Mouse (Mus musculus) cerebellum, adult 2 months (tissue): ENCODE measurements around the gene Efna3. TPM values are rescaled to one million over a fixed set of nuclear protein-coding genes. Genes with fewer than 3 reads are reported as not detected.
A peak's percentile ranks its signal among the peaks of the same experiment; 100 is the strongest.

Source experiments
- DNase-seq, 2 experiments: peaks; one replicate each; pipeline ENCODE4 v3.0.0; 2021
- H3K27ac ChIP-seq: fragments of 200-500 bp; 2 replicates; pipeline ENCODE4 v1.5.1; 2012; ENCODE audit warnings: low read length, control low read depth, inconsistent platforms; ENCODE audit not compliant: insufficient read depth
- H3K27me3 ChIP-seq: fragments of 200-500 bp; 2 replicates; pipeline ENCODE4 v1.6.1; 2012; ENCODE audit warnings: inconsistent platforms, mild to moderate bottlenecking, low read length, moderate library complexity; ENCODE audit not compliant: control insufficient read depth, insufficient read depth
- H3K4me1 ChIP-seq: fragments of 200-500 bp; 2 replicates; pipeline ENCODE4 v1.6.1; 2011; ENCODE audit warnings: low read length; ENCODE audit not compliant: control insufficient read depth, insufficient read depth
- H3K4me3 ChIP-seq: fragments of 200-500 bp; replicated peaks from 2 replicates; pipeline ENCODE3; 2011; ENCODE audit warnings: mild to moderate bottlenecking, low read depth, low read length, control low read depth; ENCODE audit not compliant: insufficient read depth
- CTCF ChIP-seq: fragments of 200-500 bp; IDR thresholded peaks from 2 replicates; pipeline ENCODE4 v1.5.1; 2011; ENCODE audit warnings: low read depth, mild to moderate bottlenecking, control low read depth, low read length, moderate library complexity, borderline replicate concordance; ENCODE audit not compliant: insufficient read depth
- POLR2A ChIP-seq: fragments of 200-500 bp; IDR thresholded peaks from 2 replicates; pipeline ENCODE4 v1.6.1; 2011; ENCODE audit warnings: low read length, control low read depth, borderline replicate concordance; ENCODE audit not compliant: insufficient read depth
- WGBS: fragments of 180-500 bp; shearing (Covaris S2); methylation state at CpG from one replicate; pipeline ENCODE4 v1.1.7; 2018; 5-methylcytosine and 5-hydroxymethylcytosine counted together
- polyA plus RNA-seq: library from polyadenylated mRNA; depleted of rRNA; stranded (reverse); fragments of >200 nt; gene quantifications from 2 replicates; pipeline ENCODE4 v1.2.3, GENCODE M21; 2012

Gene Efna3
- polyA plus RNA-seq, 1 experiment: 37.0 TPM

- 67% methylated on average over 6 of the region's 6 CpGs for WGBS
- Histone ChIP-seq H3K4me1 (peaks cover 13% of the 10 kb centered on the region), H3K27me3 (peaks cover 6% of the 10 kb centered on the region; the same call in 1 of the 2 replicates), H3K27ac (no peak overlapping the region), H3K4me3 (no peak overlapping the region)
- TF ChIP-seq CTCF: no peak
- DNase-seq: no peak
Measured at GRCm38 (mm10) chr3:89317246-89317645, 5.5 kb downstream of the Efna3 start.

DNA sequence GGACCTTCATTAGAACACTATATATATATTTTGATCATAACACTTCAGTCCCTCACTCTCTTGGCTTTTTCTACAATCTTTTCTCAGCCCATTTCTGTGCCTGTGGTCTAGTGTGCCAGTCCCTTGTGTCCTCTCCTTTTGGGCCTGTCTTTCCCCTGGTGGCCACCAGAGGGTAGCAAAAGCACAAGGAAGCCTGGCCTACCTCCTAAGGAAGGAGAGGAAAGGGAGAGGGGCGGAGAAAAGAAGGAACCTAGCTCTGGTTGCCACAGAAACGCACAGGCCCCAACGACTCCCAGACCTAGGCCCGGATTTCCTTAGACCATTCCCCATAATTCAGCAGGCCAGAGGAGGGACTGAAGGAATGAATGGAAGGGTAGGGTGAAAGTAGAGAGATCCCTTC is 5.9 kb downstream of the Efna3 start:
- TF ChIP-seq CTCF (peak; percentile 87), POLR2A (no peak)
- WGBS: 4% methylated on average over 4 of the region's 4 CpGs
- H3K27ac ChIP-seq: no peak overlapping the region
- peaks cover 12% of the 10 kb centered on the region for H3K4me1 ChIP-seq
- DNase-seq: peak; percentile 83 to 89
- H3K4me3 ChIP-seq: no peak overlapping the region
- H3K27me3 ChIP-seq: peaks cover 6% of the 10 kb centered on the region; the same call in 1 of the 2 replicates

- H3K4me3 ChIP-seq: peak overlapping the region; percentile 13
- peak in 1 of 2 experiments; percentile 37 for DNase-seq
- no peak for TF ChIP-seq CTCF
- no peak for TF ChIP-seq POLR2A
- peaks cover 5% of the 10 kb centered on the region; the same call in 1 of the 2 replicates for H3K27me3 ChIP-seq
- WGBS: 14% methylated on average over 40 of the region's 40 CpGs
- H3K27ac ChIP-seq: no peak overlapping the region
- peaks cover 8% of the 10 kb centered on the region for H3K4me1 ChIP-seq
Measured at GRCm38 (mm10) chr3:89315930-89316831, 6.6 kb downstream of the Efna3 start.

DNA sequence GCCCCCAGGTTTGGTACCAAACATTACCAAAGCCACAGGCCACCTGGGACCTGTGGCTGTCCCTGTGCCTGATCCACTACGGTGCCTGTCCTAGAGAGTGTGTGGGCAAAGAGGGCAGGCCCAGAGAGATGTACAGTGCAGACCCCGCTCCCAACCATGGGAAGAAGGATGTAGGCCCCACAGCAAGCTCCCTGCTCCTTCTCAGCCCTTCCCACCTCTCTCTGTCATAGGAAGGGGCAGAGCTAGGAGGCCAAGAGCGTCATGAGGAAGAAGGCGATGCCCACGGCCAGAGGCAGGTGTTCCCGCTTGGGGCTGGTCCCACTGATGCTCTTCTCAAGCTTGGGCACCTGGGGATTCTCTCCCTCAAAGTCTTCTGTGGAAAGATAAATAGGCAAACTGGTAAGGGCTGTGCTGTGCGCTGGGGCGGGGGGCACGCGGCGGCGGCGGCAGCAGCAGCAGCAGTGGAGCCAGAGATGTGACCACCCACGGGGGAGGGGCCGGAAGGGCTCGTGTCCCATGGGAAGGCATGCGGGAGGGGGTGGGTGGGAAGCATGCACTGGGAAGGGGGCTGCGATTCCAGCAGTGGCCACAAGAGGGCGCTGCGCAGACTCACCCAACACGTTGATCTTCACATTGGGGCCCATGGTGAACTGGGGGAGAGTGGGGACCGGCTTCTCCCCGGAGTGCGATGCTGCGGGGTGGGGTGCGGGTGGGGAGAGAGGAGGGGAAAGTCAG is 7.4 kb downstream of the Efna3 start:
- TF ChIP-seq CTCF: peak; percentile 74
- no peak for TF ChIP-seq POLR2A
- 7% methylated on average over 26 of the region's 26 CpGs for WGBS
- no peak overlapping the region for H3K4me3 ChIP-seq
- peaks cover 2% of the 10 kb centered on the region; the same call in 1 of the 2 replicates for H3K27me3 ChIP-seq
- H3K27ac ChIP-seq: no peak overlapping the region
- peaks cover 5% of the 10 kb centered on the region for H3K4me1 ChIP-seq
- DNase-seq: peak; percentile 58 to 75

- no peak for DNase-seq
- TF ChIP-seq CTCF (no peak), POLR2A (no peak)
- Histone ChIP-seq H3K4me1 (peaks cover 5% of the 10 kb centered on the region; the same call in 1 of the 2 replicates), H3K27me3 (no peaks in the 10 kb centered on the region; the same call in 1 of the 2 replicates), H3K27ac (no peak overlapping the region), H3K4me3 (no peak overlapping the region)
- WGBS: 28% methylated on average over 2 of the region's 2 CpGs
Measured at GRCm38 (mm10) chr3:89314791-89315190, 8.0 kb downstream of the Efna3 start.

DNA sequence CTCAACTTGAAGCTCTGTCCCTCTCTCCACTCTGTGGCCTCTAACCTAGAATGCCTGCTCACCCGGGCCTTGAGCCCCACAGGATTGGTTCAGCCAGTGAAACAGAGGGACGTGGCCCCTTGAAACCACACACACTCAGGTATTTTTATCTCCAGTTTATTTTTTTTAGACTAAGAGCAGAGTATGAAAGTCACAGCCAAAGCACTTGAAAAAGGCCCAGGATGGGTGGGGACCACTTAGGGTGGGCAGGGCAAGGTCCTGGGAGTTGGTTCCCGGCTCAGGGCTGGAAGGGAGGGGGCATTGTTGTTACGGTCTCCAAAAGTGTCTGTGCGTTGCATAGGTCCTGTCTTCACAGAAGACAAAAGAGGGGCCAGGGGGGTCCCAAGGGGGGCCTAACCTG is 8.4 kb downstream of the Efna3 start:
- H3K4me1 ChIP-seq: peaks cover 5% of the 10 kb centered on the region; the same call in 1 of the 2 replicates
- no peak overlapping the region for H3K4me3 ChIP-seq
- TF ChIP-seq POLR2A (no peak), CTCF (no peak)
- WGBS: 80% methylated on average over 5 of the region's 5 CpGs
- no peaks in the 10 kb centered on the region for H3K27me3 ChIP-seq
- H3K27ac ChIP-seq: no peak overlapping the region
- no peak for DNase-seq

- no peaks in the 10 kb centered on the region for H3K4me1 ChIP-seq
- no peak overlapping the region for H3K4me3 ChIP-seq
- peak; percentile 63 to 65 for DNase-seq
- no peaks in the 10 kb centered on the region for H3K27me3 ChIP-seq
- H3K27ac ChIP-seq: no peak overlapping the region
- 2% methylated on average over 9 of the region's 9 CpGs for WGBS
- no peak for TF ChIP-seq POLR2A
- peak; percentile 89 for TF ChIP-seq CTCF
Measured at GRCm38 (mm10) chr3:89308089-89308488, 14.7 kb downstream of the Efna3 start.
